Mouse (Mus musculus) megakaryocyte, embryonic 14.5 days (primary cell): ENCODE data around the gene Ddc.

Experiments used
- FLI1 ChIP-seq: IDR thresholded peaks from 2 replicates; pipeline ENCODE4 v1.6.1; 2012; ENCODE audit warnings: low read length, inconsistent platforms, mixed read lengths
- GATA1 ChIP-seq: IDR thresholded peaks from 3 replicates; pipeline ENCODE4 v1.6.1; 2012; ENCODE audit warnings: mixed read lengths, low read length, inconsistent platforms, borderline replicate concordance

DNA sequence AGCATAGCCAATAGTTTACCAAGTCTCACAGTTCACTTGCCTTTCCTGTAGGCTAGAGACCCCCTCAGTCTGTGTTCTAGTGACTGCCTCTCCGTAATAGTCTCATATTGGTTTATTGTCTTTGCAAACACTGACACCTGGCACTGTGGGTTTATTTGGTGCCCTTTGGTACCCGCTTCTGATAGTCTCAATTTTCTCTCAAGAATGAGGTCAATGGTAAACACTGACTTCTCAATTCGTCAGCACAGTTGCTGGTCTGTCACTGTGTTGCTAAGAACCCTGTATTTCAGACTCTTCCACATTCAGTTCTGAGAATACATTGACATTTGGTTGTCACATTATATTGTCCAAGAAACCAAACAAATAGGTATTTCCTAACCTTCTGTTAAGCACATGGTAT lies 9.9 kb downstream of the Ddc start:
- TF ChIP-seq GATA1 (no peak), FLI1 (no peak)
